Mouse (Mus musculus) kidney, adult 18-20 months (tissue): ENCODE measurements around the gene Gm20696.

Experiments
- DNase-seq: peaks from one replicate; pipeline ENCODE4 v3.0.0; 2021

Gene Gm20696

GRCm38 (mm10) chr6:99248396-99248795 lies 418.2 kb downstream of the Gm20696 start:
- no peak for DNase-seq

- no peak for DNase-seq
Observed at GRCm38 (mm10) chr6:99241625-99242395, 424.8 kb downstream of the Gm20696 start.

- DNase-seq = no peak
Observed at GRCm38 (mm10) chr6:99240764-99241163, 425.8 kb downstream of the Gm20696 start.

- DNase-seq = no peak
Observed at GRCm38 (mm10) chr6:99235588-99235987, 431.0 kb downstream of the Gm20696 start.

- DNase-seq = no peak
Observed at GRCm38 (mm10) chr6:99233411-99233810, 433.2 kb downstream of the Gm20696 start.

- DNase-seq = no peak
Observed at GRCm38 (mm10) chr6:99228336-99228870, 438.2 kb downstream of the Gm20696 start.

GRCm38 (mm10) chr6:99221147-99221546 lies 445.4 kb downstream of the Gm20696 start:
- DNase-seq = no peak

GRCm38 (mm10) chr6:99220472-99220871 lies 446.1 kb downstream of the Gm20696 start:
- no peak for DNase-seq

GRCm38 (mm10) chr6:99217846-99218245 lies 448.8 kb downstream of the Gm20696 start:
- no peak for DNase-seq

GRCm38 (mm10) chr6:99217155-99217554 lies 449.4 kb downstream of the Gm20696 start:
- DNase-seq = no peak

- DNase-seq = no peak
Observed at GRCm38 (mm10) chr6:99212461-99212860, 454.1 kb downstream of the Gm20696 start.

GRCm38 (mm10) chr6:99211663-99212333 lies 454.8 kb downstream of the Gm20696 start:
- DNase-seq = no peak

GRCm38 (mm10) chr6:99210161-99210560 lies 456.4 kb downstream of the Gm20696 start:
- DNase-seq = no peak
